Mouse (Mus musculus) left cerebral cortex, adult 2 months (tissue): Measurements from ENCODE around the gene Krit1. TPM values are rescaled to one million over a fixed set of nuclear protein-coding genes. Genes with fewer than 3 reads are reported as not detected.
"Not testable (repeated sequence)": the region's sequence is repeated elsewhere in the genome, so short reads cannot be mapped to it uniquely, and the experiment has no call there.

ENCODE experiments used
- DNase-seq, 2 experiments: peaks; one replicate each; pipeline ENCODE4 v3.0.0; 2021 to 2022; ENCODE audit warnings: low spot score in 2 of 2, mixed read lengths in 1 of 2; ENCODE audit errors: extremely low spot score in 1 of 2
- H3K27ac ChIP-seq: fragments of 200-600 bp; 2 replicates; pipeline ENCODE4 v1.8.1; 2022
- H3K4me3 ChIP-seq: fragments of 200-600 bp; 2 replicates; pipeline ENCODE4 v1.8.1; 2022
- CTCF ChIP-seq: fragments of 200-600 bp; IDR thresholded peaks from 2 replicates; pipeline ENCODE4 v1.8.1; 2022; ENCODE audit warnings: antibody characterized with exemption, mild to moderate bottlenecking, moderate library complexity
- intact Hi-C: fragments of 180-260 bp; cut with DNase I; formaldehyde crosslinking; loops from one replicate; pipeline ENCODE4 v1.15.1; 2025
- total RNA-seq, 2 experiments: library from RNA; stranded (reverse); gene quantifications; 2 replicates each; pipeline ENCODE4 v1.2.3; 2021

The Krit1 gene
- total RNA-seq, 2 experiments from 2014 or later, result 56.3 to 66.4 TPM

DNA sequence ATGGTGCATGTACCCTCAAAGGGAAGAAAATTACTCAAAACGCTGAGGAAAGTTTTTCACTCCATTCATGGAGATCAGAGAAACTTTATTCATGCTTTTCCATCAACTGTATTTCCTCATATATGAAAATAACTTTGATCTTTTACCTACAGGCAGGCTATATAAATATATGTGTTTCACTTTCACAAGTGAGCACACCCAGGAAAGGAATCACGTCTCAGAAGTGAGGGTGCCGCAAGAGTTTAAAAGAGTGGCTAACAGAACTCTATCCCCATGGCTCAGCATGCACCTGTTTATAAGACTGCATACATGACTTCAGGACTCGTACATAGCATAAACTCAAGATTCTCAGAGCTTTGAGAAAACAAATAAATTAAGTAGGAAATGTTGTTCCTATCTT lies 2.1 kb upstream of the Krit1 start:
- Histone ChIP-seq H3K4me3 (peak overlapping the region; percentile 86; the same call in 1 of the 2 replicates), H3K27ac (no peak overlapping the region)
- no peak for TF ChIP-seq CTCF
- DNase-seq, result no peak
- intact Hi-C loops, result loop anchor here (5.0 kb wide), 1 partner anchor 69 kb away; no protein-coding TSS in a partner anchor

DNA sequence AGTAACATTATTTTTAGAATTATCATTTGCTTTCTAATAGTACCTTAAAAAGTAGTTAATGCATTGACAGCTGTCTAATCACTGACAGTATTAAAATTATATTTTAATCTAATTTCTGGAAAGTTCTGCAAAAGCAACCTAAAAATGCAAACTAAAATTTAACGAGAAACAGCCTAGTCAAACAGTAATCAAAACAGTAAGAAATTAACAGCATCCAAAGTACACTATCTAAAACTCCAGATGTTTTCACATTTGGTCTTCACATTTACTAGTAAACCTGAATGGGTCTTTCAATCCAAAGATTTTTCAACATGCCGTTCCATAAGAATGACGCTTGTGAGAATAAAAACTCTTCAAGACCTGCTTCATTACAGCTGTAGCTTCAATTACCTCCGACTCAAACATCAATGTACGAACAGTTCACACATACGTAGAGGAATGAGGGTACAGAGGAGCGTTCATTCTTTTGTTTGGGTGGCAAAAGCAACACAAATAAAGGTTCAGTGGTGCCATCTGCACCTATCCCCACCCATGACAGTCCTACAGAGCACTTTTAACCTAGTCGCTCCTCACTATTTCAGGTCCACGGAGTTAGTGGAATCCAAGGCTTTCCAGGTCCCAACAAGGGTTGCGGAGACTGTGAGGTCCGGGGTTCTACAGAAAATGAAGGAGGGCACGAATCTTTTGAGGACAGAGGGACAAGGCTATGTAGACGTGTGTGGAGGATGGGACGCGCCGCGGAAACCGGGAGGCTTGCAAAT lies 1.1 kb upstream of the Krit1 start:
- TF ChIP-seq CTCF, result no peak
- peak overlapping the region; percentile 93 for H3K27ac ChIP-seq
- DNase-seq, result no peak
- intact Hi-C loops, result loop anchor here (2.0 to 5.0 kb wide), 2 partner anchors 70 to 155 kb away; no protein-coding TSS in a partner anchor
- H3K4me3 ChIP-seq, result peak overlapping the region; percentile 86

DNA sequence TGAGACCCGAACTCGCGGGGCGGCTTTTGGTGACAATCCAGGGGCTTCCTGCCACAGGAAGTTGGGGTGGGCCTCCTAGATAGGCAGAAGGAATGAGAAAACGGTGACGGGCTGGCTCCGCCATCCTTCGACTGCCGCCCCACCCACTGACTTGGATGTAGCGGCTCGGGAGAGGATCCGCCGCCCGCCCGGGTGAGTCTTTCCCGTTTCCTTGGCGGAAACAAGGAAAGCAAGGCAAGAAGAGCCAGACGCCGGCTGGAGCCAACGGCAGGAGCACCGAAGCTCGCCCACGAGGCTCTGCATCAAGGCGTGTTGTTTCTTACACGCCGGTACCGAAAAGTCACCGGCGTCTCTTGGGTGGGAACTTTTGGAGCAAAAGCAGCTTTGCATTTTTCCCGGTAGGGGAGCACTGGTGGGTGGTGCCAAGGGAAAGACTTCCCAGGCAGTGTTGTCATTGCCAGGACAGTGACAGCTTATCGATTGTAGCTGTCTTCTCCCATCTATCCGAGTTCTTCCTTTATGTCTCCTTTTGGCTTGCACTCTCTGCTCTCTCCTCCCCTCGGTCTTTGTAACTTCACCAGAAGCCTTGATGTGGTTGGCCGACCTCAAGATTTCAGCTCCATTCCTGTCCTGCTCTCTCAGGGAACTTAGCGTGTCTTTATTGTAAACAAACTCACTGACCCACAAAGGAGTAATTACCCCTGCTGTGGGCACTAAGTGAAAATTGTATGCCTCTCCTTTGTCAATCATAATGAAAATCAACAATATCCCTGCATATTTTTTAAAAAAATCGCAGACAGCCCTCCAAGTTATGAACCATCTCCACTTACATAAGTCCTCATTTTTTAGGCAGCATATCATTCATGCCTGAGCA lies 545 bp downstream of the Krit1 start:
- no peak for DNase-seq
- Histone ChIP-seq H3K4me3 (peak overlapping the region; percentile 86), H3K27ac (peak overlapping the region; percentile 93)
- intact Hi-C loops, result loop anchor here (2.0 to 5.0 kb wide), 2 partner anchors 71 to 157 kb away; no protein-coding TSS in a partner anchor
- no peak; the same call in 1 of the 2 replicates for TF ChIP-seq CTCF

DNA sequence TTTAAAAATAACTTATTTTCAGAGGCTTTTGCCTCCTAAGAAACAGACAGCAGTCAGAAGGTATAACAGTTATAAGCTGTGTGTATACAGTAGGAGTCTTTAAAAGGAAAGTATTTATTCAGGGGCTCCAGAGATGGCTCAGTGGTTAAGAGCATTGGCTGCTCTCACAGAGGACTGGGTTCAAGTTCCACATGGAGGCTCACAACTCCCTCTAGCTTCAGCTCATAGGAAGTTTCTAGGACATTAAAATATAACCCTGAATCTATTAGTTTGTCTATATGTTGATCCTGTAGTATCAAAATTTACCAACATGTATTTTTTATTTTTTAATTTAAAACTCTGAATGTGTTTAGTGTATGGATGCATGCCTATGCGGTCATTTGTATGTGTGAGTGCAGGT lies 5.5 kb downstream of the Krit1 start:
- peak; percentile 28 for TF ChIP-seq CTCF
- intact Hi-C loops, result no loop called here
- Histone ChIP-seq H3K27ac (no peak overlapping the region), H3K4me3 (no peak overlapping the region)
- no peak for DNase-seq

- intact Hi-C loops, result no loop called here
- Histone ChIP-seq H3K27ac (no peak overlapping the region), H3K4me3 (no peak overlapping the region)
- DNase-seq, result no peak
- no peak for TF ChIP-seq CTCF
These were observed 31.1 kb downstream of the Krit1 start for GRCm38 (mm10) chr5:3834107-3834506.

DNA sequence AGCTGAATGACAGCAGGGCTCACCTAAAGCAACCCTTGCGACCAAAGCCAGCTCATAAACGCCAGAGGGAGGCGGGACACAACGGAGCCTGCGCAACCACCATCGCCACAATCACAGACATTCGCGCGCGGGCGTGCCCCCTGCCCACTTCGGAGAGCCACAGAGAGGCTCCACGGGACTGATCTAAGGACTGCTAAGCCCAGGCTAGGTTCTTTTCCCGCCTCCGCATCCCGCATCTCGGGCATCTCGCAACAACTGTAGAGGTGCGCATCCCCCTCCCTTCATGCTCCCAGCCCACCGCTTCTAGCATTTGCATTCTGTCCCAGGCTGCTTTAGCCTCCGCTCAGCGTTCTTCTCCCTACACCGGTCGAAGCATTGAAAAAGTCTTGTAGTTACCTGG lies 42.0 kb downstream of the Krit1 start, which contains the start of gene Lrrd1:
Lrrd1 (plus strand) TSS at position 148 of the 400 bp plus-strand sequence.
- Histone ChIP-seq H3K27ac (no peak within 1 kb of the TSS), H3K4me3 (peak within 1 kb of the TSS; percentile 22; the same call in 1 of the 2 replicates)
- intact Hi-C loops, result no loop called here
- no peak for TF ChIP-seq CTCF
- DNase-seq, result peak in 1 of 2 experiments; percentile 14

DNA sequence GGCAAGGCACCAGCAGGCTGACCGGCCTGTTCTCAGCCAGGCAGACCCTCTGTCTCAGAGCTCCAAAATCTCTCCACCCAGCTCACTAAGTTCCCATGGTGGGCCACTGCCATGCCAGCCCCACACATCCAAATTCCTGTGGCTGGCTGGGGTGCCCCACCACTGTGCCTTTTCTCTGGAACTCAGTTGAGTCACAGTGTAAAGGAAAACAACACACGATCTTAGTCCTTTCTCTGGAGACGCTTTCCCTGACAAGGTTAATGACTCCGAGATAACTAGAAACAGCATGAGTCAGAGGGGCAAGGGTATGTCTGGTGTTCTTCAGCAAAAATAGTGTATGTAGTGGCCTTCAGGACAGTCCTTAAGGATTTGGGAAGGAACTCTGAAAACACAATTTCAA lies 67.2 kb downstream of the Krit1 start:
- H3K27ac ChIP-seq, result no peak overlapping the region
- no peak for TF ChIP-seq CTCF
- no peak for DNase-seq
- intact Hi-C loops, result no loop called here
- no peak overlapping the region for H3K4me3 ChIP-seq

DNA sequence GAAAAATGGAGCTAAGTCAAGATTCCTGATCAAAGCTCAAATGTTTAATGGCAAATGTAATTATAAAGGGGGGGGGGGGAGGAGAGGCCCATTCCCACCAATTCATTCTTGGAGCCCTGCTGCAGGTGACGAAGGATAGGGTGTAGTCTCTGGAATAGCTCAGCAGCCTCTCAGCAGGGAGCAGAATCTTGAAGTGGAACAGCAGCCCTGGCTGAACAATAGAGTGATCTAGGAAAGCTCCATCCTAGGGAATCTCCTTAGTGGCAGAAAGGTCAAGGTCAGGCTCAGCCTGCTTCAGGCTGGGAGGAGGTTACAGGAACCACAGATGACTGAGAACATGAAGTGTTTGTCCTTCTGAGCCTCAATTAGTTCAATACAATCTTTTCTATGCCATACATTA lies 69.4 kb downstream of the Krit1 start:
- no peak for DNase-seq
- H3K27ac ChIP-seq, result no peak overlapping the region
- no peak overlapping the region for H3K4me3 ChIP-seq
- intact Hi-C loops, result no loop called here
- no peak for TF ChIP-seq CTCF

GRCm38 (mm10) chr5:3873485-3873884 lies 70.5 kb downstream of the Krit1 start:
- intact Hi-C loops, result no loop called here
- TF ChIP-seq CTCF, result no peak
- no peak overlapping the region for H3K4me3 ChIP-seq
- no peak overlapping the region for H3K27ac ChIP-seq
- DNase-seq, result no peak

DNA sequence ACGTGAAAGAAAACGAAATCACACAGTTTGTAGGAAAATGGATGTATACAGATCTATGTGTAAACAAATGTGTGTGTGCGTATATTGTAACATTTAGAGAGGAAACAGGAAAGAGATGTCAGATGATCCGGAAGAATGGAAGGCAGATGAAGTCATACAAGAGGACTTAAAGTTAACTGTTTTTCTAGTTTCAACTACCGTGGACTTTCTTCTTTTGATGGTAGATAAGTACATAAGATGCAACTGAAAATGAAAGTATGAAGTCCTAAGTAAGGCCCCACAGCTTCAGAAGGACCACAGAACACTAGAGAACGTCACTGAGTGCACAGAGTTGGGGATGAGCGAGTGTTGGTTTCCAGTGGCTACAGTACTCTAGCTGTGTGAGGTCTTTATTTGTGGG lies 83.9 kb downstream of the Krit1 start:
- DNase-seq, H3K27ac ChIP-seq, H3K4me3 ChIP-seq, intact Hi-C loops: not testable (repeated sequence)

- no peak; the same call in 1 of the 2 replicates for TF ChIP-seq CTCF
- Histone ChIP-seq H3K27ac (no peak overlapping the region), H3K4me3 (no peak overlapping the region)
- intact Hi-C loops, result no loop called here
- DNase-seq, result no peak
These were observed 86.2 kb downstream of the Krit1 start for GRCm38 (mm10) chr5:3889201-3889600.
